Mouse (Mus musculus): Measurements from ENCODE around the gene Lnx2. TPM values are rescaled to one million over a fixed set of nuclear protein-coding genes. Genes with fewer than 3 reads are reported as not detected.

Lnx2 gene
- polyA plus RNA-seq, 1 experiment from 2014 or later, result 10.2 TPM

DNA sequence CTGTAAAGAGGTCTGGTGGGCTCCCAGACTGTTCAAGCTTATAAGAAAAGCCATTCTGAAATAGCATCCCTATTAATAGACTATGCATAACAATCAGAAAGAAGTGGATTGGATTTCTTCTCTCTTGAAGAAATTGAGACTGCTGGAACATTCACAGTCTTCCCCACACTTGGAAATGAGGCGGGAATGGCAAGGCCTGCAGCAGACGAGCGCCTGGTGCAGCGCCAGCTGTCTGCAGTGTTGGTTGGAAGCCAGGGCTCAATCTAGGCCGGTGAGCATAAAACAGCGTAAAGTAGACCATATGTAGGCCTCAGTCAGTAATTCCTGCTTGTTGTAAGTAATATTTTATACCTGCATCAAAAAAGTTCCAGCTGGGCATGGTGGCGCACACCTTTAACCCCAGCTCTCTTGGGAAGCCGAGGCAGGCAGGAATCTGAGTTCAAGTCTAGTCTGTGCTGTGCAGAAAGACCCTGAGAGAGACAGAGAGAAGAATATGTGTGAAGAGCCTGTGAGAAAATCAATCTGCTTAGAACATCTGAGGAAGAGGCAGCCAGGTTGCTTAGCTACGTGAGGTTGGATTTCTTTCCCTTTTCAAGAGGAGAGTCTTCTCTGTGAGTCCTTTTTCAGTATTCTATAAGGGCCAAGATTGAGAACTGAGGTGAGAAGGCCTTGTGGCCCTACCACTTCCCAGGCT lies 9.0 kb upstream of the Lnx2 start:
- no peaks in the 10 kb centered on the region for H3K9me3 ChIP-seq (ENCODE audit: control insufficient read depth)
- H3K9ac ChIP-seq (ENCODE audit: low read depth, low read length), result no peak overlapping the region
- no peak overlapping the region for H3K27ac ChIP-seq (ENCODE audit: low read depth, low read length)
- H3K4me1 ChIP-seq (replicated peaks; ENCODE audit: control insufficient read depth, insufficient read depth, low read length), result no peaks in the 10 kb centered on the region
- ATAC-seq, result no peak
- H3K27me3 ChIP-seq (replicated peaks; ENCODE audit: control insufficient read depth, insufficient read depth, low read length), result no peaks in the 10 kb centered on the region
- H3K4me2 ChIP-seq (replicated peaks; ENCODE audit: low read depth), result no peak overlapping the region
- no peak overlapping the region for H3K4me3 ChIP-seq (ENCODE audit: low read depth, low read length)
- 0 out of 2 replicates have a peak, but pooled peaks cover 3% of the 10 kb centered on the region for H3K36me3 ChIP-seq (ENCODE audit: control insufficient read depth, insufficient read depth)
- 82% methylated on average over 9 of the region's 9 CpGs for WGBS
- no peak for TF ChIP-seq CTCF (IDR thresholded peaks at IDR 0.05; ENCODE audit: low read depth)

DNA sequence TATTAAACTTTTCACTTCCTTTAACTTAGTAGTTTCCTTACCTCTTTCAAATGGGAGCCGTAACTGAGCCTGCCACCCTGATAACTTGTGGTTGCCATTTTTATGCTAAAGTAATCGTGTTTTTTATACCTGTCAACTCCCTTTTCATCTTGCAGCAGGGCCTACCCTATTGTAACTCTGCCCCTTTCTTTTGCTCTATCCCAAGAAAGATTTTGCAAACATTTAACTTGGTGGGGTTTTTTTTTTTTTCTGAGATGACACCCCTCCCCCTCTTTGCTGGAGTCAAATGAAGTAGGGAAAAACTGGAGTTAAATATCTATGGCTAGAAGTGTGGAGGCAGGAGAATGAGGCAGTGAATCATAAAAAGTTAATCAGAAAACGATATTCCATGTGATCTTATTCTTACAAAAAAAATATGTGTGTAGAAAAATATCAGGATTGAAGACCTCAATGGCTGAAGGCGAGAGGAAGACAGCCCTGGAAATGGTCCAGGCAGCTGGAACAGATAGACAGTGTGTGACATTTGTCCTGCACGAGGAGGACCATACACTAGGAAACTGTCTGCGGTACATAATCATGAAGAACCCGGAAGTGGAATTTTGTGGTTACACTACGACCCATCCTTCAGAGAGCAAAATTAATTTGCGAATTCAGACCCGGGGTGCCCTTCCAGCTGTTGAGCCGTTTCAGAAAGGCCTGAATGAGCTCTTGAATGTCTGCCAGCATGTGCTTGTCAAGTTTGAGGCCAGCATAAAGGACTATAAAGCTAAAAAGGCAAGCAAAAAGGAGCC lies 1.9 kb upstream of the Lnx2 start:
- WGBS, result 48% methylated on average over 11 of the region's 11 CpGs
- Histone ChIP-seq H3K4me3 (ENCODE audit: low read depth, low read length) (peak overlapping the region; percentile 88), H3K9me3 (ENCODE audit: control insufficient read depth) (no peaks in the 10 kb centered on the region), H3K4me1 (replicated peaks; ENCODE audit: control insufficient read depth, insufficient read depth, low read length) (0 out of 2 replicates have a peak, but pooled peaks cover 9% of the 10 kb centered on the region), H3K4me2 (replicated peaks; ENCODE audit: low read depth) (peak overlapping the region; percentile 90), H3K27me3 (replicated peaks; ENCODE audit: control insufficient read depth, insufficient read depth, low read length) (no peaks in the 10 kb centered on the region), H3K27ac (ENCODE audit: low read depth, low read length) (no peak overlapping the region; the same call in 1 of the 2 replicates), H3K9ac (ENCODE audit: low read depth, low read length) (peak overlapping the region; percentile 85), H3K36me3 (ENCODE audit: control insufficient read depth, insufficient read depth) (0 out of 2 replicates have a peak, but pooled peaks cover 3% of the 10 kb centered on the region)
- TF ChIP-seq CTCF (IDR thresholded peaks at IDR 0.05; ENCODE audit: low read depth), result no peak
- ATAC-seq, result no peak

DNA sequence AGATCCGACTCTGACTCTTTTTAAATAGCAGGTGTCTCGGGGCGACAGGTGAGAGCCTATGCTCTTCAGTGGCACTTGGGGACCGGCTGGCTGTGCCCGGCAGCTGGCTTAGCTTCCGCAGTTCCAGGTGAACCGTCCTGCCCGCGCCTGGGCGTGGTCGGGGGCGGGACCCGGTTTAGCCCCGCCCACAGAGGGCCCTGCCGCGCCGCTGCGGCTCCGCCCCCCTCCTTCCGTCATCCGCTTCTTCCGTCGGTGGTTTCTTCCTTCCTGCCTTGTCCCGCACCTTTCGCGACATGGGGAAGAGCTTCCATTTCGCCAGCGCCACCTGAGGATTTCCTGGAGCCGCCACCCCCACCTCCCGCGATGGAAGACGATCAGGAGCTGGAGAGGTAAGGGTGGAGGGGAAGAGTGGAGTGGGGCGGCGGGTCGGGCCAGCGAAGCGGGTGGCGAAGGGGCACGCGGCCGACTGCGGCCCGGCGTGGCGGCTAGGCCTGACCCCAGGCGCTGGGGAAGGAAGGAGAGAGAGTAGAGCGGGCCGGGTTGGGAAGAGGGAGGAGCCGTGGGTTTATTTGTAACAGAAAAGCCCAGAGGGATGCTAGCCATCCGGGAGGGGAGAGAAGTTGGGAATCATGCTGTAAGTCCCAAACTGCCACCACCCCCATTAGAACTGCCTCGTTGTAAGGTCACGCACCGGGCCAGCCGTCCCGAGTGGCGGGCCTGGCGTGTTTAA lies 1.1 kb upstream of the Lnx2 start:
- peak; percentile 76 for ATAC-seq
- WGBS, result under 1% methylated on average over 55 of the region's 57 CpGs

DNA sequence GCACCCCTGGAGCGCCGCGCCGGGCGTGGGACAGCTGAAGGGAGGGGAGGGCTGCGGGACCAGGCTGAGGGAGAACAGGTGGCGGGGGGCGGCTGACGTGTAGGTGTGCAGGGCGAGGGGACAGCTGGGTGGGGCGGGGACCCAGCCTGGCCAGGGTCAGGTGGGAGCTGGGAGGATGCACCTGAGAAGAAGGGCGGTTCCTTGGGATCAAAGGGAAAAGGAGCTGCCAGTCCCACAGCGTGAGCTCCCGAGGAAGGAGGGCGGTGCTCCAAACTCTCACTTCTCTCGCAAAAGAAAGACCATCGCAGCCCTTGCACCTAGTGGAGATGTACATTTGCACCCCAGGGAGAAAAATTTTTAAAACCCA lies 396 bp upstream of the Lnx2 start, which contains the start of gene Polr1d:
Gene Polr1d (plus strand): TSS at position 252 of the 367 bp plus-strand sequence.
- Histone ChIP-seq H3K36me3 (ENCODE audit: control insufficient read depth, insufficient read depth) (0 out of 2 replicates have a peak, but pooled peaks cover 3% of the 10 kb centered on the region), H3K4me3 (ENCODE audit: low read depth, low read length) (peak within 1 kb of the TSS; percentile 88), H3K27ac (ENCODE audit: low read depth, low read length) (peak within 1 kb of the TSS; percentile 94), H3K4me1 (replicated peaks; ENCODE audit: control insufficient read depth, insufficient read depth, low read length) (0 out of 2 replicates have a peak, but pooled peaks cover 9% of the 10 kb centered on the region), H3K4me2 (replicated peaks; ENCODE audit: low read depth) (peak within 1 kb of the TSS; percentile 90), H3K9me3 (ENCODE audit: control insufficient read depth) (no peaks in the 10 kb centered on the region), H3K9ac (ENCODE audit: low read depth, low read length) (peak within 1 kb of the TSS; percentile 85), H3K27me3 (replicated peaks; ENCODE audit: control insufficient read depth, insufficient read depth, low read length) (no peaks in the 10 kb centered on the region)
- under 1% methylated on average over 17 of the region's 17 CpGs for WGBS
- no peak for TF ChIP-seq CTCF (IDR thresholded peaks at IDR 0.05; ENCODE audit: low read depth)
- peak; percentile 85 for ATAC-seq

More for the DNA sequence above, 1.1 kb upstream of the Lnx2 start:
- 0 out of 2 replicates have a peak, but pooled peaks cover 9% of the 10 kb centered on the region for H3K4me1 ChIP-seq (replicated peaks; ENCODE audit: control insufficient read depth, insufficient read depth, low read length)
- 0 out of 2 replicates have a peak, but pooled peaks cover 3% of the 10 kb centered on the region for H3K36me3 ChIP-seq (ENCODE audit: control insufficient read depth, insufficient read depth)
- H3K27ac ChIP-seq (ENCODE audit: low read depth, low read length), result peak overlapping the region; percentile 94
- no peaks in the 10 kb centered on the region for H3K9me3 ChIP-seq (ENCODE audit: control insufficient read depth)
- H3K4me3 ChIP-seq (ENCODE audit: low read depth, low read length), result peak overlapping the region; percentile 88
- H3K27me3 ChIP-seq (replicated peaks; ENCODE audit: control insufficient read depth, insufficient read depth, low read length), result no peaks in the 10 kb centered on the region
- peak overlapping the region; percentile 85 for H3K9ac ChIP-seq (ENCODE audit: low read depth, low read length)
- H3K4me2 ChIP-seq (replicated peaks; ENCODE audit: low read depth), result peak overlapping the region; percentile 90
- TF ChIP-seq CTCF (IDR thresholded peaks at IDR 0.05; ENCODE audit: low read depth), result no peak

DNA sequence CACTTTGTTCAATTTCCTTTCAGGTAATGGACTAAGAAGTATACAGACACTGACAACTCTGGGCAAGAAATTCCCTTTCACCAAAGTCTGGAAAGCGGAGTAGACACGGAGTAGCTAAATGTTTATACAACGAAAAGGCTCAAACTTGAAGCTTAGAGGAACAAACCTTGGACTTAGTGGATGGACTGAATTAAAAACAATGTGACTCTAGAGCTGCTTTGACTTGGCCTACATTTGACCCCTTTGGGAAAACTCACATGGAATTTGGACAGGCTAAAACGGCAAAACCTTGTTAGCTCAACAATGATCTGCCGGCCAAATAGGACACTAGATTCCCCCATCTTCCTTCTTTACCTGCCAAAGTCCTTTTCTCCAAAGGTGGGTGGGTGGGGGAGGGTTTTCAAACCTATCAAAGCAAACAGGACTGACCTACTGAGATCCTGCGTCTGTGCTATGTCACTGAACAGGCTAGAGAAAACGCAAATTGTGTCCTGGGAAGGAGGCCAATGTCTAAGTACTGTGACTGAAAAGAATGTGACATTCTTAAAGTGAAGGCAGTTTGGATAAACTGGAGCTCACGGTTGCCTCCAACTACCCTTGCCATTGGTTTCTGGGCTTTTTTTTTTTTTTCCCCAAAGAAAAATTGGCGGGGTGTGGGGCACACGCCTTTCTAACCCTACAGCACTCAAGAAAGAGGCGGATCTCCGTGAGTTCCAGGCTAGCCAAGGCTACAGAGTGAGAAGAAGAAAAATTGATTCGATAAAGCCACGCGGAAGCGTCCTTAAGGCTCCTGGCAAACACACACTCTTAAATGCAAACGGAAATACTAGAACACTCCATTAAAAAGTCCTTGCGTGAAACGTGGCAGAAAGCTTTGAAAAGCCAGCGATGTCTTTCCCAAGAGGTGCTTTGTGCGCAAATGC lies 1.0 kb downstream of the Lnx2 start:
- Histone ChIP-seq H3K4me1 (replicated peaks; ENCODE audit: control insufficient read depth, insufficient read depth, low read length) (0 out of 2 replicates have a peak, but pooled peaks cover 9% of the 10 kb centered on the region), H3K9ac (ENCODE audit: low read depth, low read length) (peak overlapping the region; percentile 85), H3K4me2 (replicated peaks; ENCODE audit: low read depth) (peak overlapping the region; percentile 90), H3K36me3 (ENCODE audit: control insufficient read depth, insufficient read depth) (no peaks in the 10 kb centered on the region), H3K27ac (ENCODE audit: low read depth, low read length) (peak overlapping the region; percentile 94), H3K4me3 (ENCODE audit: low read depth, low read length) (peak overlapping the region; percentile 88), H3K9me3 (ENCODE audit: control insufficient read depth) (no peaks in the 10 kb centered on the region), H3K27me3 (replicated peaks; ENCODE audit: control insufficient read depth, insufficient read depth, low read length) (no peaks in the 10 kb centered on the region)
- TF ChIP-seq CTCF (IDR thresholded peaks at IDR 0.05; ENCODE audit: low read depth), result no peak
- ATAC-seq, result no peak
- WGBS, result 8% methylated on average over 21 of the region's 21 CpGs

All from intestine, postnatal 0 days (tissue).